Mouse (Mus musculus) limb, embryonic 13.5 days (tissue): ENCODE measurements around the gene Blmh. TPM values are rescaled to one million over a fixed set of nuclear protein-coding genes. Genes with fewer than 3 reads are reported as not detected.
"Not testable (repeated sequence)": the region's sequence is repeated elsewhere in the genome, so short reads cannot be mapped to it uniquely, and the experiment has no call there.

Experiments
- ATAC-seq: fragments of 200-750 bp; cut with Nextera tagmentation; 2 replicates; pipeline ENCODE4 v1.8.0; 2017; ENCODE audit warnings: low read depth, moderate number of reproducible peaks, moderate TSS enrichment; ENCODE audit not compliant: low FRiP score
- H3K27ac ChIP-seq: fragments of 300-500 bp; sonication (generic); 2 replicates; pipeline ENCODE4 v1.5.1; 2015; ENCODE audit warnings: inconsistent platforms, mild to moderate bottlenecking, moderate library complexity
- H3K27me3 ChIP-seq: fragments of 300-500 bp; sonication (generic); 2 replicates; pipeline ENCODE4 v1.6.1; 2015; ENCODE audit warnings: mild to moderate bottlenecking, inconsistent platforms
- H3K36me3 ChIP-seq: fragments of 300-500 bp; sonication (generic); 2 replicates; pipeline ENCODE4 v1.6.1; 2015; ENCODE audit warnings: inconsistent platforms, mild to moderate bottlenecking, moderate library complexity
- H3K4me1 ChIP-seq: fragments of 300-500 bp; sonication (generic); 2 replicates; pipeline ENCODE4 v1.6.1; 2015; ENCODE audit warnings: inconsistent platforms
- H3K4me2 ChIP-seq: fragments of 300-500 bp; sonication (generic); replicated peaks from 2 replicates; pipeline ENCODE4 v1.6.1; 2015; ENCODE audit warnings: inconsistent platforms, mild to moderate bottlenecking, moderate library complexity
- H3K4me3 ChIP-seq: fragments of 300-500 bp; sonication (generic); 2 replicates; pipeline ENCODE4 v1.5.1; 2015; ENCODE audit warnings: moderate library complexity, mild to moderate bottlenecking, inconsistent platforms
- H3K9ac ChIP-seq: fragments of 300-500 bp; sonication (generic); 2 replicates; pipeline ENCODE4 v1.6.1; 2015; ENCODE audit warnings: mild to moderate bottlenecking, inconsistent platforms
- H3K9me3 ChIP-seq: fragments of 300-500 bp; sonication (generic); 2 replicates; pipeline ENCODE4 v1.6.1; 2016; ENCODE audit warnings: inconsistent platforms
- WGBS: fragments of 180-500 bp; shearing (Covaris S2); methylation state at CpG from one replicate; pipeline ENCODE4 v1.1.7; 2015; 5-methylcytosine and 5-hydroxymethylcytosine counted together
- polyA plus RNA-seq: library from polyadenylated mRNA; unstranded; fragments of >200 nt; fragmentation: Nextera tagmentation; extraction: Ambion mirVana; gene quantifications from 2 replicates; pipeline ENCODE4 v1.2.1, GENCODE M21; 2015

The Blmh gene
- polyA plus RNA-seq, 1 experiment from 2014 or later = 190 TPM

- 82% methylated on average over 8 of the region's 8 CpGs for WGBS
- H3K4me3 ChIP-seq, H3K4me1 ChIP-seq, H3K4me2 ChIP-seq, ATAC-seq, H3K27ac ChIP-seq, H3K27me3 ChIP-seq, H3K36me3 ChIP-seq, H3K9me3 ChIP-seq, H3K9ac ChIP-seq: not testable (repeated sequence)
Measured at GRCm38 (mm10) chr11:76928586-76928985, 4.0 kb downstream of the Blmh start.

DNA sequence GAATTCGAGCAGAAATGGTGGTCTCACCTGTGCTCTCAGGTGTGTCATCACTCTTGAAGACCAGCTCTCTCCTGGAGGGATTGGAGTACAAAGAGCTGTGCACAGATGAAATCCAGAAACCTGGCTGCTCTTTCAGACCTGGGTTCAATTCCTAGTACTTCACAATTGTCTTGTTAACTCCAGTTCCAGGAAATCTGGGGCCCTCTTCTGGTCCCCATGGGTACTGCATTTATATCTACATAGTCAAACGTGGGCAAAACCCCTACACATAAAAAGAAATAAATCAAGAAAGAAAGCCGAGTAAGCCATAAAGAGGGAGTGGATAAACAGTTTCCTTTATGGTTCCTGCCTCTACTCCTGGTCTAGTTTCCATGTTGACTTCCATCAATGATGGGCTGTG, 8.6 kb downstream of the Blmh start:
- WGBS = 59% methylated on average over 3 of the region's 3 CpGs
- H3K9ac ChIP-seq = no peak overlapping the region
- no peak for ATAC-seq
- no peaks in the 10 kb centered on the region for H3K27me3 ChIP-seq
- H3K27ac ChIP-seq = no peak overlapping the region
- no peaks in the 10 kb centered on the region for H3K9me3 ChIP-seq
- H3K4me3 ChIP-seq = no peak overlapping the region
- no peak overlapping the region for H3K4me2 ChIP-seq
- H3K36me3 ChIP-seq = no peaks in the 10 kb centered on the region
- no peaks in the 10 kb centered on the region for H3K4me1 ChIP-seq

DNA sequence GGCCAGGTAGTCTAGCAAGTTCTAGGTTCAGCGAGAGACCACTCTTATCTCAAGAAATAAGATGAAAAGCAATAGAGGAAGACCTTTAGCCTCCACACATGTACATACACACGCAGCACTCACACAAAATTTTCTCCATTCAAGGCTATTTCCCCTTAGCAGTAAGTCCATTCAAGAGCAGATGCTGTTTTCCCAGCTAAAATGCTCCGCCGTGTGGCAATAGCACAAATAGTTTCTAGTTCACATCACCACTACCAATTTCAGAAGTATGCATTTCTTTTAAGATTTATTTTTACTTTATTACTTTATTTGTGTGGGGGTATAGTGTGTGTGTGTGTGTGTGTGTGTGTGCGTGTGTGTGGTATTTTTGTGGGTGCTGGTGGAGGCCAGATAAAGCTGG, 12.0 kb downstream of the Blmh start:
- WGBS = 78% methylated on average over 5 of the region's 5 CpGs
- Histone ChIP-seq H3K4me3 (no peak overlapping the region), H3K4me2 (no peak overlapping the region), H3K9ac (no peak overlapping the region), H3K27ac (no peak overlapping the region), H3K9me3 (no peaks in the 10 kb centered on the region), H3K4me1 (no peaks in the 10 kb centered on the region), H3K27me3 (no peaks in the 10 kb centered on the region), H3K36me3 (no peaks in the 10 kb centered on the region)
- ATAC-seq = no peak

- Histone ChIP-seq H3K4me3 (peak overlapping the region; percentile 77), H3K36me3 (peaks cover 13% of the 10 kb centered on the region), H3K9ac (peak overlapping the region; percentile 89), H3K4me1 (peaks cover 9% of the 10 kb centered on the region), H3K27ac (peak overlapping the region; percentile 76), H3K4me2 (peak overlapping the region; percentile 87), H3K27me3 (no peaks in the 10 kb centered on the region), H3K9me3 (no peaks in the 10 kb centered on the region)
- WGBS = 65% methylated on average over 6 of the region's 6 CpGs
- no peak; the same call in 1 of the 2 replicates for ATAC-seq
Measured at GRCm38 (mm10) chr11:76944839-76945238, 20.2 kb downstream of the Blmh start.

DNA sequence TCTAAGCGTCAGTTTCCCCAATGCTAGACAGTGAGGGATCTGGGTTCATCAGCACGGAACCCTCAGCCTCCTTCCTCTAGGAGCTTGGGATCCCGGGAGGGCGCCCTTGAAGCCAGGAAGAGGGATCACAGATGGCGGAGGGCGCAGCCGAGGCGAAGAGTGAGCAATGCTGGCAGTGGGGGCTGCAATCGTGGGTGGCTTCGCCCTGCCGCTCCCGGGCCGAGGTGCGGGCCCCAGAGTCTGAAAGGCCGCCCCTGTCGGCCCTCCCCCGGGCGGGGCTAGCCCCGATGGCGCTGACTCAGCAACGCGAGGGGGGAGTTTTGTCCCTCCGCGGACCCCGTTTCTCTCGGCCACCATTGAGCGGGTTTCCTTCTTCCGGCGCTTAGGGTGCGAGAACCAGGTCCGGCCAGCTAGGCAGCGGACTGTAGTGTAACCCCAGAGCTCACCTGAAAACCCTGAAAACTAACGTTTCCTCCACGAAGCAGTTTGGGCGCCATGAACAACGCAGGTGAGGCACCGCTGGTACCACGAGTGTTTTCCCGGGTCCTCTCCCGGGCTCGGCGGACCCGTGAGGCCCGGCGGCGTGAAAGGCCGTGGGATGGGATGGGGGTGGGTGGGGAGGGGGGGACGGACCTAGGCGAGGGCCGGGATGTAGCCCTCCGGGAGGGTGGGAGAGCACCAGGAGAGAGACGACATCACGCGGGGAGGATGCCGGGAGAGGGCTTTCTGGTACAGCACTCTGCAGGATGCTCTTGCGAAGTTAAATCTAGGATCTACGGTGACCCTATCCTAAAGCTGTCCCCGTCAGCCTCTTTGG, 21.0 kb downstream of the Blmh start:
- Histone ChIP-seq H3K4me1 (peaks cover 9% of the 10 kb centered on the region), H3K9ac (peak overlapping the region; percentile 89), H3K36me3 (peaks cover 18% of the 10 kb centered on the region), H3K27ac (peak overlapping the region; percentile 76), H3K9me3 (no peaks in the 10 kb centered on the region), H3K4me3 (peak overlapping the region; percentile 77), H3K4me2 (peak overlapping the region; percentile 87), H3K27me3 (no peaks in the 10 kb centered on the region)
- ATAC-seq = peak; percentile 91
- under 1% methylated on average over 58 of the region's 58 CpGs for WGBS

DNA sequence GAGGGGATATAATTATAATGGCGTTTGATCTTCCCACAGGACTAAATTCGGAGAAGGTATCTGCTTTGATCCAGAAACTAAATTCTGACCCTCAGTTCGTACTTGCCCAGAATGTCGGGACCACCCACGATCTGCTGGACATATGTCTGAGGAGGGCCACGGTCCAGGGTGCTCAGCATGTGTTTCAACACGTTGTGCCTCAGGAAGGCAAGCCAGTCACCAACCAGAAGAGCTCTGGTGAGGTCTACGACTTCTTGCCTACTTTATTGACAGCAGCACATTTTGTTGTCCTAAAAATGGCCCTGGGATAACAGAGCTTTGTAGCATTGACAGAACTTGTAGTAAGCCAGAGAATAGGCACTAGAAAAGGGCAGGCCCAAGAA, 21.6 kb downstream of the Blmh start:
- H3K36me3 ChIP-seq = peaks cover 23% of the 10 kb centered on the region
- H3K4me3 ChIP-seq = peak overlapping the region; percentile 77
- H3K9me3 ChIP-seq = no peaks in the 10 kb centered on the region
- ATAC-seq = 0 out of 2 replicates have a peak, but pooled peaks have one; percentile 20
- no peaks in the 10 kb centered on the region for H3K27me3 ChIP-seq
- 0% methylated on average over 8 of the region's 8 CpGs for WGBS
- peak overlapping the region; percentile 89 for H3K9ac ChIP-seq
- H3K4me1 ChIP-seq = peaks cover 9% of the 10 kb centered on the region
- H3K27ac ChIP-seq = no peak overlapping the region
- H3K4me2 ChIP-seq = peak overlapping the region; percentile 87

DNA sequence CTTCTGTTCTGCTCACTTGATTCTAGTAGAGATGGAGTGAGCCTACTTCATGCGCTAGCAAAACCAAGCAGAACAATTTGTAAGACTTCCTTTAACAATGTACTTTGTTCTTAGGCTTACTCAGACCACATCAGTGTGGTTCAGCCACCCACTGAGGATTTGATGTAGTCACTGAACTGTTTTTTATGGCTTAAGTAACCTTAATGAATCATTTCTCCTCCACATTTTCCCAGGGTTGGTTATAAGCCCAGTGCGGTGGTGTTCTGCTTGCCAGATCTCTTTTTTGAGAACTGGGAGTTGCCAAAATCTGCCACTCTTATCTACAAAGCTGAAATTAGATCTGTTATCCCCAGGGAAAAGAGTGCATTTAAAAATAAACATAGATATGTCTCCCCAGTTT, 28.9 kb downstream of the Blmh start:
- Histone ChIP-seq H3K36me3 (peaks cover 83% of the 10 kb centered on the region), H3K4me1 (no peaks in the 10 kb centered on the region), H3K4me3 (no peak overlapping the region), H3K27me3 (no peaks in the 10 kb centered on the region), H3K9ac (no peak overlapping the region), H3K9me3 (no peaks in the 10 kb centered on the region), H3K4me2 (no peak overlapping the region), H3K27ac (no peak overlapping the region)
- 95% methylated on average over 2 of the region's 2 CpGs for WGBS
- no peak for ATAC-seq

GRCm38 (mm10) chr11:76965703-76966102, 41.1 kb downstream of the Blmh start:
- 95% methylated on average over 3 of the region's 3 CpGs for WGBS
- peaks cover 92% of the 10 kb centered on the region for H3K36me3 ChIP-seq
- no peak overlapping the region for H3K4me2 ChIP-seq
- H3K27ac ChIP-seq = no peak overlapping the region
- no peaks in the 10 kb centered on the region for H3K4me1 ChIP-seq
- H3K9ac ChIP-seq = no peak overlapping the region
- H3K27me3 ChIP-seq = no peaks in the 10 kb centered on the region
- ATAC-seq = no peak
- H3K4me3 ChIP-seq = no peak overlapping the region
- H3K9me3 ChIP-seq = no peaks in the 10 kb centered on the region

DNA sequence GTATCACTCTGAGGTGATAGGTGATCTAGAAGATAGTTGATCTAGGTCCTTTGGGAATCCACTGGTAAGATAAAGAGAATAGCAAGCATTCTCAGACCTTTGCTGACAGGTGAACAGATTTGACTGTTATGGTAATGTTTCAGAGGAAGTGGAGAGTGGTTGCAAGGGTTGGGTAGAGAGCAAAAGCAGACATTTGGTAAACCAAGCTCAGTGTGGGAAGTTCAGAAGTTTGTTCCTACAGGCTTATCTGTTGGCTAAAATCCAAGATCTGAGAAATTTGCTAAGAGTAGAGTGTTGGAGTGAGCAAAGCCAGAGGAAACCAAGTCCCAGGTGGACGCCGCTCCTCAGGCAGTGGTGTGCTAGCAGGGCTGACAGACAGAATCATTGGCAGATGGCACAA, 45.7 kb downstream of the Blmh start:
- no peaks in the 10 kb centered on the region for H3K27me3 ChIP-seq
- WGBS = 97% methylated on average over 2 of the region's 2 CpGs
- H3K4me1 ChIP-seq = no peaks in the 10 kb centered on the region
- no peak overlapping the region for H3K4me3 ChIP-seq
- H3K27ac ChIP-seq = no peak overlapping the region
- no peak for ATAC-seq
- H3K9me3 ChIP-seq = no peaks in the 10 kb centered on the region
- H3K4me2 ChIP-seq = no peak overlapping the region
- no peak overlapping the region for H3K9ac ChIP-seq
- H3K36me3 ChIP-seq = peaks cover 90% of the 10 kb centered on the region

DNA sequence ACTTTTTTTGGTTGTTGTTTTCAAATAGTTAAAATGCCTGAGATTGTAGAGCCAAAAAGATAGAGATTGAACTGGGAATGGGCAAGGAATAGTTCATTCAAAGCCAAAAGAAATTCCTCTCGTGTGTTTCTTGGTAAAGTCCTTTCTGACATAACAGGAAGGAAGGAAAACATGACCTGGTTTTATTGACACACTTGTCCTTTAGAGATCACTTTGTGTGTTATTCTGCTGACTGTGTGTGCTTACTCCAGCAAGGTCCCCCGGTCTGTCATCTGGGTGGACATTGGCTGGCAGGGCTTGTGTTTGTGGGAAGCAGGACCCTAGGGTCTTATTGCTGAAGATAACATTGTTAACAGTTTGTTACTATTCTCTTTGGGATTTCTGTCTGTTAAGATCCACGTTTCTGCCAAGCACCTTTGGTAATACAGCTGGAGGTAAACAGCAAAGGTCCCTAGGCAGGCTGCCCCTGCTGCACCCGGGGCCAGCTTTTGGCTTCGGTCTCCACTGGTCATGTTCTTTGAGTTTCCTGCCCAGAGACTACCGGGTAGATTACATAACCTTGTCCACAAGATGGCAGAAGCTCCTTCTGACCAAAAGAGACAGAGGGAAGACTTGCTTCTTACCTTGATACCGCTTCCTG, 50.2 kb downstream of the Blmh start:
- H3K27ac ChIP-seq = no peak overlapping the region
- peaks cover 86% of the 10 kb centered on the region for H3K36me3 ChIP-seq
- no peak for ATAC-seq
- H3K9me3 ChIP-seq = no peaks in the 10 kb centered on the region; the same call in 1 of the 2 replicates
- H3K4me2 ChIP-seq = no peak overlapping the region
- H3K4me3 ChIP-seq = no peak overlapping the region
- no peaks in the 10 kb centered on the region for H3K27me3 ChIP-seq
- no peaks in the 10 kb centered on the region for H3K4me1 ChIP-seq
- WGBS = 93% methylated on average over 7 of the region's 7 CpGs
- no peak overlapping the region for H3K9ac ChIP-seq

GRCm38 (mm10) chr11:76981570-76982141, 57.0 kb downstream of the Blmh start:
- H3K9ac ChIP-seq = no peak overlapping the region
- no peak overlapping the region for H3K4me3 ChIP-seq
- no peaks in the 10 kb centered on the region for H3K9me3 ChIP-seq
- ATAC-seq = no peak
- H3K4me1 ChIP-seq = no peaks in the 10 kb centered on the region
- no peak overlapping the region for H3K4me2 ChIP-seq
- peaks cover 83% of the 10 kb centered on the region for H3K36me3 ChIP-seq
- WGBS = 84% methylated on average over 5 of the region's 5 CpGs
- H3K27me3 ChIP-seq = no peaks in the 10 kb centered on the region
- H3K27ac ChIP-seq = no peak overlapping the region

GRCm38 (mm10) chr11:76982415-76982814, 57.8 kb downstream of the Blmh start:
- no peak for ATAC-seq
- Histone ChIP-seq H3K27me3 (no peaks in the 10 kb centered on the region), H3K4me3 (no peak overlapping the region), H3K9ac (no peak overlapping the region), H3K36me3 (peaks cover 87% of the 10 kb centered on the region), H3K4me2 (no peak overlapping the region), H3K27ac (no peak overlapping the region), H3K4me1 (no peaks in the 10 kb centered on the region), H3K9me3 (no peaks in the 10 kb centered on the region)
- WGBS = 71% methylated on average over 4 of the region's 4 CpGs
